Mouse (Mus musculus): ENCODE results near the gene Stil. TPM values are rescaled to one million over a fixed set of nuclear protein-coding genes. Genes with fewer than 3 reads are reported as not detected.

The Stil gene
- polyA plus RNA-seq, 1 experiment from 2014 or later = 10.2 TPM

GRCm38 (mm10) chr4:114982619-114983018 is 17.3 kb upstream of the Stil start:
- no peaks in the 10 kb centered on the region for H3K27me3 ChIP-seq (ENCODE audit: control insufficient read depth, insufficient read depth, low read depth, low read length)
- H3K4me2 ChIP-seq (ENCODE audit: low read depth, low read length) = no peak overlapping the region
- H3K9ac ChIP-seq (ENCODE audit: low read depth, low read length) = no peak overlapping the region
- 41% methylated on average over 1 of the region's 1 CpGs for WGBS (ENCODE audit: insufficient replicate concordance)
- no peak overlapping the region for H3K27ac ChIP-seq (ENCODE audit: low read length)
- H3K9me3 ChIP-seq (replicated peaks; ENCODE audit: control insufficient read depth, low read length) = no peaks in the 10 kb centered on the region
- no peak overlapping the region for H3K4me3 ChIP-seq (ENCODE audit: low read depth, low read length)
- no peaks in the 10 kb centered on the region for H3K36me3 ChIP-seq (ENCODE audit: control insufficient read depth, insufficient read depth)
- ATAC-seq (ENCODE audit: low read depth) = no peak
- peaks cover 10% of the 10 kb centered on the region for H3K4me1 ChIP-seq (ENCODE audit: control insufficient read depth, low read depth, low read length)

- ATAC-seq (ENCODE audit: low read depth) = no peak
- Histone ChIP-seq H3K9ac (ENCODE audit: low read depth, low read length) (no peak overlapping the region), H3K27ac (ENCODE audit: low read length) (no peak overlapping the region), H3K36me3 (ENCODE audit: control insufficient read depth, insufficient read depth) (no peaks in the 10 kb centered on the region), H3K4me2 (ENCODE audit: low read depth, low read length) (no peak overlapping the region), H3K9me3 (replicated peaks; ENCODE audit: control insufficient read depth, low read length) (no peaks in the 10 kb centered on the region), H3K27me3 (ENCODE audit: control insufficient read depth, insufficient read depth, low read depth, low read length) (no peaks in the 10 kb centered on the region), H3K4me3 (ENCODE audit: low read depth, low read length) (no peak overlapping the region), H3K4me1 (ENCODE audit: control insufficient read depth, low read depth, low read length) (peaks cover 14% of the 10 kb centered on the region)
- WGBS (ENCODE audit: insufficient replicate concordance) = 58% methylated on average over 1 of the region's 1 CpGs
These were observed 16.9 kb upstream of the Stil start for GRCm38 (mm10) chr4:114983020-114983419.

GRCm38 (mm10) chr4:114986211-114986590 is 13.8 kb upstream of the Stil start:
- WGBS (ENCODE audit: insufficient replicate concordance) = under 1% methylated on average over 8 of the region's 8 CpGs
- no peak for ATAC-seq (ENCODE audit: low read depth)

GRCm38 (mm10) chr4:114986591-114987432 is 13.1 kb upstream of the Stil start, which contains the start of gene Cmpk1:
Cmpk1 (minus strand) TSS chr4:114987241.
- Histone ChIP-seq H3K36me3 (ENCODE audit: control insufficient read depth, insufficient read depth) (no peaks in the 10 kb centered on the region), H3K9me3 (replicated peaks; ENCODE audit: control insufficient read depth, low read length) (no peaks in the 10 kb centered on the region), H3K4me1 (ENCODE audit: control insufficient read depth, low read depth, low read length) (peaks cover 14% of the 10 kb centered on the region), H3K9ac (ENCODE audit: low read depth, low read length) (peak within 1 kb of the TSS; percentile 97), H3K27ac (ENCODE audit: low read length) (peak within 1 kb of the TSS; percentile 100), H3K27me3 (ENCODE audit: control insufficient read depth, insufficient read depth, low read depth, low read length) (no peaks in the 10 kb centered on the region), H3K4me3 (ENCODE audit: low read depth, low read length) (peak within 1 kb of the TSS; percentile 96), H3K4me2 (ENCODE audit: low read depth, low read length) (peak within 1 kb of the TSS; percentile 83)
- peak; percentile 92 for ATAC-seq (ENCODE audit: low read depth)
- under 1% methylated on average over 87 of the region's 93 CpGs for WGBS (ENCODE audit: insufficient replicate concordance)

More at GRCm38 (mm10) chr4:114986211-114986590, 13.8 kb upstream of the Stil start:
- Histone ChIP-seq H3K27me3 (ENCODE audit: control insufficient read depth, insufficient read depth, low read depth, low read length) (no peaks in the 10 kb centered on the region), H3K4me3 (ENCODE audit: low read depth, low read length) (peak overlapping the region; percentile 96), H3K9ac (ENCODE audit: low read depth, low read length) (peak overlapping the region; percentile 97), H3K27ac (ENCODE audit: low read length) (peak overlapping the region; percentile 100), H3K4me1 (ENCODE audit: control insufficient read depth, low read depth, low read length) (peaks cover 14% of the 10 kb centered on the region), H3K9me3 (replicated peaks; ENCODE audit: control insufficient read depth, low read length) (no peaks in the 10 kb centered on the region), H3K36me3 (ENCODE audit: control insufficient read depth, insufficient read depth) (no peaks in the 10 kb centered on the region), H3K4me2 (ENCODE audit: low read depth, low read length) (peak overlapping the region; percentile 83)

GRCm38 (mm10) chr4:114994218-114994617 is 5.7 kb upstream of the Stil start:
- no peak overlapping the region for H3K4me3 ChIP-seq (ENCODE audit: low read depth, low read length)
- H3K27ac ChIP-seq (ENCODE audit: low read length) = no peak overlapping the region
- no peaks in the 10 kb centered on the region for H3K9me3 ChIP-seq (replicated peaks; ENCODE audit: control insufficient read depth, low read length)
- no peak overlapping the region for H3K4me2 ChIP-seq (ENCODE audit: low read depth, low read length)
- H3K36me3 ChIP-seq (ENCODE audit: control insufficient read depth, insufficient read depth) = no peaks in the 10 kb centered on the region
- H3K4me1 ChIP-seq (ENCODE audit: control insufficient read depth, low read depth, low read length) = peaks cover 2% of the 10 kb centered on the region
- no peak overlapping the region for H3K9ac ChIP-seq (ENCODE audit: low read depth, low read length)
- WGBS (ENCODE audit: insufficient replicate concordance) = 77% methylated on average over 3 of the region's 3 CpGs
- H3K27me3 ChIP-seq (ENCODE audit: control insufficient read depth, insufficient read depth, low read depth, low read length) = no peaks in the 10 kb centered on the region
- ATAC-seq (ENCODE audit: low read depth) = no peak

GRCm38 (mm10) chr4:114997051-114997450 is 2.9 kb upstream of the Stil start:
- H3K9ac ChIP-seq (ENCODE audit: low read depth, low read length) = no peak overlapping the region
- no peak overlapping the region for H3K27ac ChIP-seq (ENCODE audit: low read length)
- H3K4me3 ChIP-seq (ENCODE audit: low read depth, low read length) = no peak overlapping the region
- H3K9me3 ChIP-seq (replicated peaks; ENCODE audit: control insufficient read depth, low read length) = no peaks in the 10 kb centered on the region
- no peaks in the 10 kb centered on the region for H3K27me3 ChIP-seq (ENCODE audit: control insufficient read depth, insufficient read depth, low read depth, low read length)
- H3K4me2 ChIP-seq (ENCODE audit: low read depth, low read length) = no peak overlapping the region
- H3K36me3 ChIP-seq (ENCODE audit: control insufficient read depth, insufficient read depth) = no peaks in the 10 kb centered on the region
- no peak for ATAC-seq (ENCODE audit: low read depth)
- WGBS (ENCODE audit: insufficient replicate concordance) = 20% methylated on average over 3 of the region's 3 CpGs
- H3K4me1 ChIP-seq (ENCODE audit: control insufficient read depth, low read depth, low read length) = peaks cover 13% of the 10 kb centered on the region

GRCm38 (mm10) chr4:114999445-114999772 is 550 bp upstream of the Stil start:
- no peak for ATAC-seq (ENCODE audit: low read depth)
- no peaks in the 10 kb centered on the region for H3K27me3 ChIP-seq (ENCODE audit: control insufficient read depth, insufficient read depth, low read depth, low read length)
- peak overlapping the region; percentile 99 for H3K4me2 ChIP-seq (ENCODE audit: low read depth, low read length)
- H3K9me3 ChIP-seq (replicated peaks; ENCODE audit: control insufficient read depth, low read length) = no peaks in the 10 kb centered on the region
- H3K27ac ChIP-seq (ENCODE audit: low read length) = peak overlapping the region; percentile 94
- 11% methylated on average over 9 of the region's 9 CpGs for WGBS (ENCODE audit: insufficient replicate concordance)
- peaks cover 11% of the 10 kb centered on the region for H3K36me3 ChIP-seq (ENCODE audit: control insufficient read depth, insufficient read depth)
- peaks cover 14% of the 10 kb centered on the region for H3K4me1 ChIP-seq (ENCODE audit: control insufficient read depth, low read depth, low read length)
- peak overlapping the region; percentile 99 for H3K4me3 ChIP-seq (ENCODE audit: low read depth, low read length)
- H3K9ac ChIP-seq (ENCODE audit: low read depth, low read length) = peak overlapping the region; percentile 83

GRCm38 (mm10) chr4:115000429-115000795 is 453 bp downstream of the Stil start:
- Histone ChIP-seq H3K4me2 (ENCODE audit: low read depth, low read length) (peak overlapping the region; percentile 51), H3K27ac (ENCODE audit: low read length) (peak overlapping the region; percentile 92), H3K9me3 (replicated peaks; ENCODE audit: control insufficient read depth, low read length) (no peaks in the 10 kb centered on the region), H3K36me3 (ENCODE audit: control insufficient read depth, insufficient read depth) (peaks cover 19% of the 10 kb centered on the region), H3K4me3 (ENCODE audit: low read depth, low read length) (peak overlapping the region; percentile 99), H3K4me1 (ENCODE audit: control insufficient read depth, low read depth, low read length) (peaks cover 14% of the 10 kb centered on the region), H3K9ac (ENCODE audit: low read depth, low read length) (peak overlapping the region; percentile 97), H3K27me3 (ENCODE audit: control insufficient read depth, insufficient read depth, low read depth, low read length) (no peaks in the 10 kb centered on the region)
- 0% methylated on average over 8 of the region's 8 CpGs for WGBS (ENCODE audit: insufficient replicate concordance)
- ATAC-seq (ENCODE audit: low read depth) = peak; percentile 14; the same call in 1 of the 2 replicates

GRCm38 (mm10) chr4:115014276-115014675 is 14.3 kb downstream of the Stil start:
- Histone ChIP-seq H3K27ac (ENCODE audit: low read length) (no peak overlapping the region), H3K4me3 (ENCODE audit: low read depth, low read length) (no peak overlapping the region), H3K27me3 (ENCODE audit: control insufficient read depth, insufficient read depth, low read depth, low read length) (no peaks in the 10 kb centered on the region), H3K36me3 (ENCODE audit: control insufficient read depth, insufficient read depth) (peaks cover 56% of the 10 kb centered on the region), H3K4me1 (ENCODE audit: control insufficient read depth, low read depth, low read length) (no peaks in the 10 kb centered on the region), H3K9ac (ENCODE audit: low read depth, low read length) (no peak overlapping the region), H3K9me3 (replicated peaks; ENCODE audit: control insufficient read depth, low read length) (no peaks in the 10 kb centered on the region), H3K4me2 (ENCODE audit: low read depth, low read length) (no peak overlapping the region)
- no peak for ATAC-seq (ENCODE audit: low read depth)
- 84% methylated on average over 3 of the region's 3 CpGs for WGBS (ENCODE audit: insufficient replicate concordance)

Measured in liver, embryonic 16.5 days (tissue).